Mouse (Mus musculus) liver, embryonic 11.5 days (tissue): ENCODE data around the gene Olfr1369-ps1. TPM values are rescaled to one million over a fixed set of nuclear protein-coding genes. Genes with fewer than 3 reads are reported as not detected.

Source experiments
- ATAC-seq: fragments of 200-750 bp; cut with Nextera tagmentation; replicated peaks from 2 replicates; pipeline ENCODE4 v1.8.0; 2017; ENCODE audit warnings: moderate number of reproducible peaks, mild to moderate bottlenecking, moderate TSS enrichment, moderate library complexity; ENCODE audit not compliant: low FRiP score
- DNase-seq: peaks from one replicate; pipeline ENCODE4 v3.0.0-alpha.2; 2017; ENCODE audit warnings: low spot score
- H3K27ac ChIP-seq: fragments of 300-500 bp; sonication (generic); 2 replicates; pipeline ENCODE4 v1.5.1; 2014; ENCODE audit warnings: mild to moderate bottlenecking, low read depth, low read length, control low read depth
- H3K27me3 ChIP-seq: fragments of 300-500 bp; sonication (generic); replicated peaks from 2 replicates; pipeline ENCODE4 v1.6.1; 2014; ENCODE audit warnings: low read length, mixed read lengths; ENCODE audit not compliant: control insufficient read depth, insufficient read depth
- H3K36me3 ChIP-seq: fragments of 300-500 bp; sonication (generic); 2 replicates; pipeline ENCODE4 v1.6.1; 2014; ENCODE audit warnings: mild to moderate bottlenecking, low read length, moderate library complexity, mixed read lengths; ENCODE audit not compliant: control insufficient read depth, insufficient read depth
- H3K4me1 ChIP-seq: fragments of 300-500 bp; sonication (generic); replicated peaks from 2 replicates; pipeline ENCODE4 v1.6.1; 2014; ENCODE audit warnings: low read length, mixed read lengths; ENCODE audit not compliant: control insufficient read depth, insufficient read depth
- H3K4me2 ChIP-seq: fragments of 300-500 bp; sonication (generic); 2 replicates; pipeline ENCODE4 v1.6.1; 2014; ENCODE audit warnings: mild to moderate bottlenecking, control low read depth, moderate library complexity
- H3K4me3 ChIP-seq: fragments of 300-500 bp; sonication (generic); 2 replicates; pipeline ENCODE4 v1.5.1; 2014; ENCODE audit warnings: low read depth, low read length, control low read depth
- H3K9ac ChIP-seq: fragments of 300-500 bp; sonication (generic); 2 replicates; pipeline ENCODE4 v1.6.1; 2014; ENCODE audit warnings: low read depth, low read length, control low read depth
- H3K9me3 ChIP-seq: fragments of 300-500 bp; sonication (generic); 2 replicates; pipeline ENCODE4 v1.6.1; 2016; ENCODE audit warnings: low read length, inconsistent platforms, mixed read lengths; ENCODE audit not compliant: control insufficient read depth
- WGBS: fragments of 180-500 bp; shearing (Covaris S2); extraction: QIAGEN DNeasy Blood & Tissue Kit; methylation state at CpG from one replicate; pipeline ENCODE4 v1.1.7; 2014; 5-methylcytosine and 5-hydroxymethylcytosine counted together
- polyA plus RNA-seq: library from polyadenylated mRNA; unstranded; fragments of >200 nt; fragmentation: Nextera tagmentation; extraction: Ambion mirVana; gene quantifications from 2 replicates; pipeline ENCODE4 v1.2.1, GENCODE M21; 2014

The Olfr1369-ps1 gene
- polyA plus RNA-seq, 1 experiment from 2014 or later = 0.22 TPM

DNA sequence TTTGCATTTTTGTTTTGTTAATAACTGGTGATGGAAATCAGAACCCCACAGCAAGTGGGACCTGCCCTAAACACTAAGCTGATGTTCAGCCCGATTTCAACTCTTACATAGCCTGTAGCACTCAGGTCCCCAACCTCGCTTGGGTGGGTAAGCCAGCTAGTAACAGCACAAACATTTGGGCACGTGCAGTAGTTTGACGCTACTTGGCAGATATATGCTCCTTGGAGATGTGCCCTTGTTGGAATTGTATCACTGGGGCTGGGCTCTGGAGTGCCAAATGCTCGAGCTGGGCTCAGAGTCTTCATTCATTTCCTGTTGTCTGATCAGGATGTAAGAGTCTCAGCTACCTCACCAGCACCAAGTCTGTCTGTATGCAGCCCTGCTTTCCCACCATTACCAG lies 51.3 kb downstream of the Olfr1369-ps1 start:
- no peaks in the 10 kb centered on the region for H3K36me3 ChIP-seq
- no peaks in the 10 kb centered on the region for H3K9me3 ChIP-seq
- H3K4me3 ChIP-seq = no peak overlapping the region
- DNase-seq = no peak
- WGBS = 54% methylated on average over 5 of the region's 5 CpGs
- H3K4me1 ChIP-seq = no peaks in the 10 kb centered on the region; the same call in 1 of the 2 replicates
- 0 out of 2 replicates have a peak overlapping the region, but pooled peaks have one; percentile 22 for H3K4me2 ChIP-seq
- H3K27me3 ChIP-seq = no peaks in the 10 kb centered on the region; the same call in 1 of the 2 replicates
- H3K27ac ChIP-seq = no peak overlapping the region
- no peak for ATAC-seq
- H3K9ac ChIP-seq = no peak overlapping the region

DNA sequence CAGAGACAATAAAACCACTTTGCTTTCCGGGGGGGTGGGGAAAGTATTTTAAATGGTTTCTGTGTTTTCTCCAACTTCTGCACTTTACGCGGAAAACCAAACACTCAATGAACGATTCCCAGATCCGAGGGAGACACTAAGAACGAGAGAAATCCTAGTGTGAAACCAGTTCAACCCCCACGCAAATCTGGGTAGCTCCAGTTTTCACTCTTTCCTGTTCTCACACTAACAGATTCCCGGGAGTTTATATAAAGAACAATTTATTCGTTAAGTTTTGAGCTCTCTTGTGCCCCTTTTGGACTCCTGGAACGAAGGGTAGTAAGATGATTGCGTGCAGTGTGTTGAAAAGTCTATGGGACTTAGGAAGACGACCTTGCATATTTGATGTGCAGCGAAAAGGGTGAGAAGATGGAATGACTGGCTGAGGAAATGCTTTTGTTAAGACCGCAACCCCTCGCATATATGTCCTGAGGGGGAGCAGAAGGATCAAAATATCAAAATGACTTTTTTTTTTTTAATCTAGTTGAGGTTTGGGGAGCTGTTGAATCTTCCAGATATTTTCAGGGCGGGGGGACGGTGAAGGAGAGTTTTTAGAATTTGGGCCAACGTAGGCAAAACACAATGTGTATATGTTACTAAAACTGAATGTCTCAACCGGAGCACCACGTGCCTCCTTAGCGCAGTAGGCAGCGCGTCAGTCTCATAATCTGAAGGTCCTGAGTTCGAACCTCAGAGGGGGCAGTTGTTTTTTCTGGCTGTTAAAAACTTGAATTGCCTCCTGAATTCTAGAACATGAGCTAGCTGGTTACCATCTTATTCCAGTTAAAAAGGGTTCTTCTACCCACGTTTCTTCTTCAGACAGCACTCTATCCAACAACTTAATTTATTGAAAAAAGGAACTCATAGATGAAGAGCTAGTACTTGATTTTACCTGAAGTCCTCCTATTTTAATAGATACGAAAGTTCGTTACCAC lies 55.9 kb downstream of the Olfr1369-ps1 start:
- ATAC-seq (peak; percentile 24), DNase-seq (peak; percentile 82)
- WGBS = under 1% methylated on average over 27 of the region's 27 CpGs
- Histone ChIP-seq H3K27me3 (no peaks in the 10 kb centered on the region; the same call in 1 of the 2 replicates), H3K4me1 (peaks cover 8% of the 10 kb centered on the region), H3K27ac (no peak overlapping the region), H3K9ac (peak overlapping the region; percentile 53), H3K9me3 (no peaks in the 10 kb centered on the region), H3K36me3 (no peaks in the 10 kb centered on the region), H3K4me2 (peak overlapping the region; percentile 99), H3K4me3 (peak overlapping the region; percentile 69)

DNA sequence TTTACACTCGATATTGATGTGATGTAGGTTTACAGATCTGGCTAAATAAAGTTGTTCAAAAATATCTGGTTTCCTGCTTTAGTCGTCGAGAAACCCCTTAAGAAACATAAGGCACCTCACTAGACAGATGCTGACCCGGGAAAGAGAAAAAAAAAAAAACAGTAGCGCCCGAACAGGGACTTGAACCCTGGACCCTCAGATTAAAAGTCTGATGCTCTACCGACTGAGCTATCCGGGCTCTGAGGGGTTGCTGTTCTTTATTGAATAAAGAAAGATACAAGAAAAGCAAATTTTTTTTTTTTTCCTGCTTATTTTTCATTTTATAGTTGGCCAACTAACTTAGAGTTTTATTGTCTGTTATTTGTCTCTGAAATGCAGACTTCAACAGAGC lies 56.6 kb downstream of the Olfr1369-ps1 start:
- WGBS = under 1% methylated on average over 8 of the region's 8 CpGs
- Histone ChIP-seq H3K9me3 (no peaks in the 10 kb centered on the region), H3K36me3 (no peaks in the 10 kb centered on the region), H3K27me3 (no peaks in the 10 kb centered on the region; the same call in 1 of the 2 replicates), H3K4me2 (peak overlapping the region; percentile 99), H3K27ac (no peak overlapping the region), H3K4me3 (peak overlapping the region; percentile 69), H3K4me1 (peaks cover 8% of the 10 kb centered on the region), H3K9ac (peak overlapping the region; percentile 60)
- ATAC-seq (0 out of 2 replicates have a peak, but pooled peaks have one; percentile 29), DNase-seq (no peak)

DNA sequence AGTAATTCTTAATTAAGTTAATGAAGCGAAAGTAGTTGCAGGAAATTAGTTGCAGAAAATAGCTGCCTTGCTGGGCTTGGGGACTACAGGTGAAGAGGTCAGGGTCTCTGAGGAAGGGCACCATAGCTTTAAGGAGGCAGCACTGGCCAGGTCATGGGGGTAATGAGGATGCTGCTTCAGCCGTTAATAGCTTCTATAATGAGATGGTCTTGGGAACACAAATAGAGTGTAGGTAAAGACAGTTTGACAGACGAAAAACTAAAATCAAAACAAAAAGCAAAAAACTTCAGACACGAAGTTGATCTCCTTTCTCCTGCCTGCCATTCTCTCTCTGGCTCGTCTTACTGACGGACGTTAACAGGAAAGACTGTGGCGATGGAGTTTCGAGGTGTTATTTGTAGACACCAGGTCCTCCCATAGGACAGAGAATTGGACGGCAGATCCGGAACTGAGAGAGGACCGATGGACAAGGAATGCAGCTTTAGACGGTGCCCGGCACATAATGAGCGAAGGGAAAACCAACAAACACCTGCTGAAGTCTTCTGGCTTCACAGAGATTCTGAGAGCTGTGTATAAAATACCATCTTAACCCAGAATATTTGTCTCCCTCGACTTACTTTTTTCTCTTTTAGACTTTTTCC lies 57.2 kb downstream of the Olfr1369-ps1 start:
- H3K4me2 ChIP-seq = peak overlapping the region; percentile 99
- H3K4me3 ChIP-seq = peak overlapping the region; percentile 69
- H3K27ac ChIP-seq = peak overlapping the region; percentile 16; the same call in 1 of the 2 replicates
- H3K4me1 ChIP-seq = peaks cover 8% of the 10 kb centered on the region
- no peaks in the 10 kb centered on the region for H3K9me3 ChIP-seq
- peak overlapping the region; percentile 60 for H3K9ac ChIP-seq
- no peaks in the 10 kb centered on the region; the same call in 1 of the 2 replicates for H3K27me3 ChIP-seq
- DNase-seq (peak; percentile 57), ATAC-seq (no peak)
- H3K36me3 ChIP-seq = no peaks in the 10 kb centered on the region
- 1% methylated on average over 16 of the region's 16 CpGs for WGBS

Other genes with a start within 250 kb of the Olfr1369-ps1 start
- not detected in 2 replicates for gene Olfr1370, start 36.5 kb upstream of the Olfr1369-ps1 start, polyA plus RNA-seq
- gene Olfr263, start 18.2 kb downstream of the Olfr1369-ps1 start, polyA plus RNA-seq = not detected in 2 replicates
- gene Olfr1368, start 34.4 kb downstream of the Olfr1369-ps1 start, polyA plus RNA-seq = not detected in 2 replicates
- 165 and 175 TPM in 2 replicates for gene Trim27, start 68.0 kb downstream of the Olfr1369-ps1 start, polyA plus RNA-seq
- gene Gpx5, start 181.2 kb downstream of the Olfr1369-ps1 start, polyA plus RNA-seq = not detected in 2 replicates
- gene Gpx6, start 200.6 kb downstream of the Olfr1369-ps1 start, polyA plus RNA-seq = not detected in 2 replicates
- gene Olfr1367, start 235.4 kb downstream of the Olfr1369-ps1 start, polyA plus RNA-seq = not detected in 2 replicates